Mouse (Mus musculus): Measurements from ENCODE around the gene Irx3. TPM values are rescaled to one million over a fixed set of nuclear protein-coding genes. Genes with fewer than 3 reads are reported as not detected.

Gene Irx3
- total RNA-seq, 2 experiments from 2014 or later = 6.3 to 10.0 TPM

DNA sequence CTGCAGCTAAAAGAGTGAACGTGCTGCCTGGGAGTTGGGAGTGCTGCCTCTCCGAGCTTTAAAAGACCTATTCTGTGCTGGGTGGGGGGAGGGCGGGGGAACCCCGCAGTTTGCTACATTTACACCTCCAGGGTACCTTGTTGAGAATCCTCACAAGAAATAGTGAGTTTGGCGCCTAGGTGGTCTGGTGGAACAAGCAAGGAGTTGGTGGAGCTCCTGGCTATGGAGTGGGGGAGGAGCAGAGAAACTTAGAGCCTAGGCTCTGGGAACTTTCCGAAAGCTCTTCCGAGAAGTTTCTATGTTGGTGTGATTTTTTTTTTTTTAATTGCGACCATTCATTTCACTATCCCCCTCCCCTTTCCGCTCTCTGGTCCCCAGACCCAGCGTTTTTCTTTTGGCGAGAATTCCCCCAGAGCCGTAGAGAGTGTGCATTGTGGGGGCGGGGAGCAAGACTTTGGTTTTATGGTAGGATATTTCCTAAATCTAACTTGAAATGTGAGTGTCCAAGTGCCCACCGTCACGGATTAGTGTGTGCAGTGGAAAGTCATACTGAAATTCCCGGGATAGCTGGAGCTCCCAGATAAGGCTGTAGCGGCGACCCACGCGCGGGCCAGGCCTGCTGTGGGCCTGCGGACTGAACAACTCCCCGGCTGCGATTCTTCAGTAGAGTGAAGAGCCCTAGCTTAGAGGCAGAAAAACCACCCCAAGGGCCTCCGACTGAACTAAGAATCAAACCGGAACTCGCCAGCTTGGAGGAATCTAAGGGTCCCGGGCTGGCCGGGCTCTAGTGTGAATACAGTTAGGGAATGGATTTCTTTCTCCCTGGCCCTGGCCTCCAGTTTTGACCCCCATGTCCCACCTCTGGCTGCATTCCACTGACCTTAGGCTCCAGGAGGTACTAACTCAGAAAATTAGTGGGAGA is 795 bp upstream of the Irx3 start:
- DNase-seq (ENCODE audit: low spot score in 2 of 2) = no peak

DNA sequence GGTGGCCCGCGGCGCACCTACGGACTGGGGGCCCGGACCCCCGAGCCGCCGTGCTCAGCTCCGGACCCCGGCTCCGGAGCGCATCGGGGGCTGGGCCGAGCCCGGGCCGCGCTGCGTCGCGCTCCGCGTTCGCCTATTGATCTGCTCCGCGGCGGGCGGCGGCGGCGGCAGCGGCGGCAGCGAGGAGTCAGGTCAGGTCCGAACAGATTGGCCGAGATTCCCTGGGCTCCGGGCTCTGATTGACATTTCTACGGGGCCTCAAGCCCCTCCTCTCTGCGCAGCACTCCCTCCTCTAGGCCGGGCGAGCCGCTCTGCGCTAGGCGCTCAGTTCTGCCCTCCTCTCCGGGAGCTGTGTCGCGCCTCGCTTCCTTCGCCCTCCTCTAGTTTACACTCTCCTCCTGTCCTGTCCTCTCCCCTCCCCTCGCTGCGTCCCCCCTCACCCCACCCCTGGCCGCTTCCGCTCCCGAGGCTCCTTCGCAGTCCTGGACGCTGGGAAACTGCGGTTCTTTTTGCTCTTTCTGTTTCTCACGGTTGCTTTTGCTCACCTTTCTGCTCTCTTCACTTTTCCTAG is 541 bp downstream of the Irx3 start:
- DNase-seq (ENCODE audit: low spot score in 2 of 2) = peak; percentile 56 to 63

DNA sequence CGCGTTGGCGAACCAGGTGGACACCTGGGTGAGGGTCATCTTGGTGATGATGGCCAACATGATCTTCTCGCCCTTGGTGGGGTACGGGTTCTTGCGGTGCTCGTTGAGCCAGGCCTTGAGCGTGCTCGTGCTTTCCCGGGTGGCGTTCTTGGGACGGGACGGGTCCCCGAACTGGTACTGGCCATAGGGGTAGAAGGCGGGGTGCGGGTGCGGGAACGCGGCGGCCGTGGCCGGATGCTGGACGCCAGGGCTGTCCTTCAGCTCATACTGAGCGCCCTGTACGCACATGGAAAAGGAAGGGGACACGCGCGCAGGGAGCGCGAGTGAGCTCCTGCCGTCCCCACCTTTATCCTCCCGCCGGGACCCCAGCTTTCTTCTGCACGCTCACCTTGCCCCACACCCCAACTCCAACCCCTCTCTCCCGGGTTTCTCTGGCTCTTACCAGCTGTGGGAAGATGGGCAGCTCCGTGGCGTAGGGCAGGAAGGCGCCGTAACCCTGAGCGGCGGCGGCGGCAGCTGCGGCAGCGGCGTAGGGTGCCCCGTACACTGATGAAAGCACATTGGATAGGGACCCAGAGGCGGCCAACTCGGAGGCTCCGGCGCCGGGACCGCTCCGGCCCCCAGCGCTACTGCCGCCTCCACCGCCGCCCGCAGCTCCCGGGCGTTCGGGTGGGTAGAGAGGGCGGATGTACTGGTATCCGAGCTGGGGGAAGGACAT is 1.2 kb downstream of the Irx3 start:
- DNase-seq (ENCODE audit: low spot score in 2 of 2) = peak in 1 of 2 experiments; percentile 49

DNA sequence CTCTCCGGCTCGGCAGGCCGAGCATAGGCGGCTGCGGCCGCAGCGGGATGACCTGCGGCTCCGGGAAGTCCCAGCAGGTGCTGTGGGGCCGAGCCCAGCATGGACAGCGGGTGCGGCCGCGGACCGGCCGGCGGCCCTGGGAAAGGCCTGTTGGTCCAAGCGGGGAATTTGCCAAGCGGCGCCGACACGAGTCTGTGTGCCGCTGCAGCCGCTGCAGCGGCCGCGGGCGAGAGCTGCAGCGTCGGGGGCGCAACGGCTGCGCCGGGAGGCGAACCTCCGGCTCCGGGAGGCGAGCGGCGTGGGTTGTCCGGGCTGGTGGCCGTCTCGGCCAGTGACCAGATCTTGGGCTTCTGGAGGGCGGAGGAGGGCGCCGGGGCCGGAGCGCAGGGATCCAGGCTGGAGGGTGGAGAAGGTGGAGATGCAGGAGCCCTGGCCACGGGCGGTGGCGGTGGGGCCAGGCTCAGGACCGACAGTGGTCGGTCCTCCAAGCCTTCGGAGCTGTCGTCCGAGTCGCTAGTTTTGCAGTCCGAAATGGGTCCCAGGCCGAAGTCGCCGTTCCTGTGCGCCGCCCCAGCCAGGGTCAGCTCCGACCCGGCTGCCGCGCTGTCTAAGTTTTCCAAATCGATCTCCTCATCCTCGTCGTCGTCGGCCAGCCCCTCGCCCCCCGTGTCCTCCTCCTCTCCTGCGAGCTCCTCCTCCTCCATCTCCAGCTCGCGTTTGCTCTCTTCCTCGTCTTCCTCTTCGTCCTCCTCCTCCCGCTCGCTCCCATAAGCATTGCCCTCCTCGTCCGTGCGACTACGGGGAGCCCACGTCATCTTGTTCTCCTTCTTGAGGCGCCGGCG is 2.0 kb downstream of the Irx3 start:
- DNase-seq (ENCODE audit: low spot score in 2 of 2) = no peak

DNA sequence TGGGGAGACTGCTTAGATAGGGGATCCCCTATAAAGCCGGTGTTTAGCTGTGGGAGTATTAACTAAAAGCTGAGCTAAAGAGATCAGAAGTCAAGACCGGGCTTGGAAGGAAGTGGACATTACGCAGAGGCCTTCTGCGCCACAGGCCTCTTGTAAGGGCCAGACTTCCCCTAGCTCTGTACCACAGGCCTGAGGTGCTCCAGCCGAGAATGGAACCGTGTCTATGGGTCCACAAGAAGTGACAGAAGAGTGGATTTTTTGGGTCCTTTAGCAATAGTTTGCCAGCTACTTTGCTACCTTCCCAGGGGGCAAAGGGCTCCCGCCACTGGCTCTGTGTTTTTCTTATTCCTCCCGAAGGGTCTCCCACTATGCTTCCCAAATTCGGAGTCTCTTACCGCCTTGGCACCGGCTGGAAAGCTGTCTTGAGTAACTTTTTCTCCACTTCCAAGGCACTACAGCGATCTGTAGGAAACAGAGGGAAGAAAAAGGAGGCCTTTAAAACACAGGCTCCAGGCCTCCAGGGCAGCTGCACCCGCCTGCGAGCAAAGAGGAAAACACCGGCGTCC is 2.8 kb downstream of the Irx3 start:
- no peak for DNase-seq (ENCODE audit: low spot score in 2 of 2)

DNA sequence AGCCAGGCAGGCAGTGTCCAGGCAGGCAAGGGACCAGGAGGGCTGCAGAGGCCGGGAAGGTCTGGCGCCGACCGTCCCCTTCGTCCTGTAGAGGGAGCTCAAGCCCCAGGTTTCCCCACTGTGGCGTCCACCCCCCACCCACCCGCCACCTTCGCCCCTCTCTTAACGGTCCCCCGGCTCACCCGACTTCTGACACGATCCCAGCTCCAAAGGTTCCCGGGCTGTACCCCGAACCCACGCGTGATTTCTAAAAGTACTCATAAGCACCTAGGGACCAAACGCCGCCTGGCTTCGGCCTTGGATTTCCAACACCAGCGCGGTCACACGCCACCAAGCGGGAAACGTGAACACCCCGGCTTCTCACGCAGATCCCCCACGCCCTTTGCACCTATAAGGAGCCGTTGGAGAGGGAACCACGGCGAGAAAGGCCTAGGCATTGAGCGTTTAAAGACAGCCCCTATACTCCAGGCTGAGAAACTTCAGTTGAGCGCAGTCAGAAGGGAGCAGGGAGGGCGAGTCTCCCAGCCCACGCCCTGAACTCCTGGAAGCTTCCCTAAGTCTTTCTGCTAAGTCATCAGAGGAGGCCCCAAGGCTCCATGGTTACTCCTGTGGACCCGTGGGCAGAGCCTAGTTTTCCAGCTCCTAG is 4.1 kb downstream of the Irx3 start:
- peak; percentile 65 to 68 for DNase-seq (ENCODE audit: low spot score in 2 of 2)

DNA sequence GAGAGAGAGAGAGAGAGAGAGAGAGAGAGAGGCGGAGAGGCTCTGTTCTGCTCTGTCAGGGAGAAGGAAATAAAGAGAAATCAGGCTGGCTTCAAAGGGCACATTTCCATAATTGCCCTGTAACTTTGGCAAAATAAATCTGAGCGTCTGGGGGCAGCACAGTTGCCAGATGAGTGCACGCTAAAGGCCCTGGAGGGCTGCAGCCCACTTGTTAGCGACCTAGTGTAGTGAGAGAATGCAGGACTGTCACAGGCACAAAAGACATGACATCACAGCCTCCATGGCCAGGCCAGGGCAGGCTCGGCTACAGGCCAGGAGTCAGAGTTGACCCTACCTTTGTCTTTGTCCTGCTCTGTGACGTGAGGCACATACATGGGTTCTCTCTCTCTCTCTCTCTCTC is 8.0 kb downstream of the Irx3 start:
- DNase-seq (ENCODE audit: low spot score in 2 of 2) = no peak

DNA sequence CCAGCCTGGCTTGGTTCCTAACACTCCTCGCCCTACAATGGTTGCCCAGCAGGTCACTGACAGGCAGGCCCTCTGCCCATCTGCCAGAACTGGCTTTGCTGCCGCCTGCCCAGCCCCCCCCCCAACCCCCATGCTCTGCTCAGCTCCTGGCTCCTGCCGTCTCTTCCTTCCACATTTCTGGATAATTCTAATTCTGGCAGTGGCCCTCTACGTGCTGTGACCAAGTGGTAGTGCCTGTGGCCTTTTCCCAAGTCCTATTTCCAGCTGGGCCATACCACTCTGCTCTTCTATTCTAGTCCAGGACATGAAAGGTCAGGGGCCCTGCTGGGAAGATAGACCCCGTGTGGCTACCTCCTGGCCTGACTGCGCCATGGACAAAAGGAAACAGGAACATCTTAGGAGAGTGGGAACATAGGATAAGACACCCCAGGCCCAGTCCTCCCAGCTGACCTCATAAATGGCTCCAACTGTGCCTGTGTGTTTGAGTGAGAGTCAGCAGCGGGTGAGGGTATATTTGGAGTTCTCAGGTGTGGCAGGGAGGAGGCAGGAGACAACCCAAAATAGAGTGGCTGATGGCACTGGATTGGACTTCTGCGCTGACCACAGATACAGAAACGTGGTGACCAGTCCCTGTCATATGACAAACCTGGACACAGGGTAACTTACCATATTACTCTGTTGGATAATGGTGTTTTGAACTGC is 14.5 kb downstream of the Irx3 start:
- DNase-seq (ENCODE audit: low spot score in 2 of 2) = no peak

DNA sequence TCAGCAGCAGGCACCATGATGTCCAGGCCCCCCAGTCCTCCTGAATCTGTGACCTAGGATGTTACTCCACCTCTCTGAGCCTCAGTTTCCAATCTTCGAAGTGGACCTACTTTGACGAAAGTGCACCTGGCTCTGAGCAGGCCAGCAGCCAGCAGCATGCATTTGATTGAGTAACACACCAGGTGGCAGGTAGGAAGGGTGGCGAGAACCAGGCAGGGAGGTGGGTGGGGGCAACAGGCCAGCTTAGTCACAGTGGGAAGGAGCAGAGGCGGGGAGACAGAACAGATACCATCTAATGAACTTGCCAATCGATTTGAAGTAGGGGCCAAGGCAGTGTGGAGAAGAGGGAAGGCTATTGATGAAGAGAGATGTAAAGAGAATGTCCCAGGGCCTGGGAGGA is 18.9 kb downstream of the Irx3 start:
- no peak for DNase-seq (ENCODE audit: low spot score in 2 of 2)

DNA sequence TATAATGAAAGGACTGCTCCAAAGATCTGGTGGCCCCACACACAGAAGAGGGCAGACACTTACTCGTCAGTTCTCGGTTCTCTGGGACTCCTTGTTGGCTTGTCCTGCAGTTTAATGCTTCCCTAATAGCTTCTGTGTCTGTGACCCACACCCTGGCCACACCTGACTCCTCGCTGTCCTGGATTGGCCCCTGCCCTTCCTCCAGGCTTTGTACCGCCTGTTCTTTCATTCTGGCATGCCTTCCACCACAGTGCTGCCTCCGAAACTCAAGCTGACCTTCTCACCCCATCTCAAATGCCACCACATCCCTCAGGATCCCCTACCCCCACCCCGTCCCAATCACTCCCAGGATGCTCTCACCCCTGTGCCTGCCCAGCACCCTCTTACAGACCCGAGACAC is 19.7 kb downstream of the Irx3 start:
- DNase-seq (ENCODE audit: low spot score in 2 of 2) = no peak

DNA sequence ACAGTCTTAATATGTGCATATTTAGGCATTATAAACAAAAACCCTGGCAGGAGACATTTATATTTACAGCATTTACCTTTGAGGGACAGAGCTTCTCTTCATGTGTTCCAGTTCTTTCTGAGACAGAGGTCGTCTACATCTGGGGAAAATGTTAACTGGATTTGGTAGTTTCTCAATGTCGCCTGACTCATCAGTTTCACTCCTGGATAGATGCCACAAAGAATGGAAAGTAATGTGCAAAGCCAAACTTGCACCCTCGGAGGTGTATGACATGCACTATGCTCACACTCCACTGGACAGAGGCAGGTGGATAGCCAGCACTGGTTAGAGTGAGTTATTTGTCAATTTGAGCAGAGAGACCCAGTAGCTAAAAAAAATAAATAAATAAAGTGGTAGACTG is 21.2 kb downstream of the Irx3 start:
- peak in 1 of 2 experiments; percentile 18 for DNase-seq (ENCODE audit: low spot score in 2 of 2)

DNA sequence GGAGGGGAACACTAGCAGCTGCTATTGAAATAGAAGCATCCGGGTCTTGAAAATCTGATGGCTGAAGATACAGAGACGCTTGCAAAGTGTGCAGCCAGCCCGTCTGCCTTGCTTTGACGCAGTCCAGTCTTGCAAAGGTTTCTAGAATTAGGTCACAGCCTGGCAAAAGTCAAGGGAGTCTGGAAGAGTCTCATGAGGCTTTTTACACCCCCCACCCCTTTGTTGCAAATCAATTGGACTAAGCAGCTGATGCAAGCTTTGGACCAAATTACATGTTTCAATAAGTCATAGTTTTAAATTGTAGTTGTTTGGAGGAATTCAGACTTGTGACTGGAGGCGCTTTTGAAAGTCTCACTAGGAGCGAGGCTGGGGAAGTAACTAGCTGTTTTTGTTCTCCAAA is 33.0 kb downstream of the Irx3 start:
- DNase-seq (ENCODE audit: low spot score in 2 of 2) = no peak

DNA sequence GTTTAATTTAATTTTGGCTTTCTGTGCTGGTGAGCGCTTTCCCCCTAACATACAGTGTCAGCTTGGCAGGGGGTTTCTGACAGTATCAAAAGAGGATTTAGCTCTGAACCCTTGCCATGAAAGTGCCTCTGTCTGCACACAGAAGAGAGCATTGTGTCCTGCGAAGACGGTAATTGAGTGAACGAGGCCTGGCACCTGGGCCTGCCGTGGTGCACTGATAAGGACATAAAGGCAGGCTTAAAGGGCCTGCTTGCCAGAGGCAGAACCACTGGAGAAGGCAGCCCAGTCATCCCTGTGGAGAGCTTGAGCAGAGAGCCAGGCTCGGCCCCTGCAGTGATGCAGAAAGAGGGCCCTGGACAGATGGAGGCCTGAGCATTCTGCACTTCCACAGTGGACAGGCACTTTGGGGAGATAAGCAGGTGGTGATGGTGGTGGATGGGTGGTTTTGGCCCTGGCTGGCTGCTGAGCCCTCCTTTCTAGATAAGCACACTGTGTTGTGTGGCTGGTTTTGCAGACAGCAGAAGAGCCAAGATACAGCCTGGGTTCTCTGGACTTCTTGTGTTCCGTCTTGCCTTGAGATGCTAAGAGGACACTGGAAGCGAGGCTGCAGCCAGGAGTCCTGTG is 36.3 kb downstream of the Irx3 start:
- no peak for DNase-seq (ENCODE audit: low spot score in 2 of 2)

DNA sequence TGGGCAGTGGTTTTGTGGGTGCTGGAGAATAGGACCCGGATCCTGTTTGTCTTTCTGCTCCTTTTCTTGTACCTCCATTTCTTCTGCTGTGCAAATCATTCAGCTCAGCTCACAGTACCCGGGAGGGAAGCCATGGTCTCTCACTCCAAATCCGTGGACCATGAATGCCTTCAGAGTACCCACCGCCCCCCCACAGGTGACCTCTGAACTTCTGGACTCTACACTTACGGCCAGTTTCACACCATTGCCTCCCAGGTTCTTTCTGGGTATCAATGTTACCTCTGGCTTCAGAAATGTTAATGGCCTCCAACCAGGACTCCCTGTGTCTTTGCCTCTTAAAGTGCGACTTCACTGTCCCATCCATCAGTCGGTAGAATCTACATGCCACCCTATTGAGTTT is 46.3 kb downstream of the Irx3 start:
- no peak for DNase-seq (ENCODE audit: low spot score in 2 of 2)

DNA sequence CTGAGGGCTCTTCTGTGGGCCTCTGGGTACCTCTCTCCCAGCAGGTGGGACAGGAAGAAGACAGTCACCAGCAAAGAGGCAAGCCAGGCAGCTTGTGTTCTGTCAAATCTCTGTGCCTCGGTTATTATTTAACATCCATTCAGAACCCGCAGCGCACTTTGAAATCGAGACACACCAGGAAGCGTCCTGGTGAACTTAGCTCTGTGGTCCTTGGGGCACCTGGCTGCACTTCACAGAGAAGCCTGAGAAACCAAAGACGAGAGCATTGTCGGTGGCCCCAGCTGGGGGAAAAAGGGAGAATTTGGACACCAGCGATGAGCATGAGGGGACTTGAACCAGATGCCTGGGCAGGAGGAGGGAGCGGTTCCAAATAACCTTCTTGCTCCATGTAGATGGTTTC is 46.8 kb downstream of the Irx3 start:
- no peak for DNase-seq (ENCODE audit: low spot score in 2 of 2)

DNA sequence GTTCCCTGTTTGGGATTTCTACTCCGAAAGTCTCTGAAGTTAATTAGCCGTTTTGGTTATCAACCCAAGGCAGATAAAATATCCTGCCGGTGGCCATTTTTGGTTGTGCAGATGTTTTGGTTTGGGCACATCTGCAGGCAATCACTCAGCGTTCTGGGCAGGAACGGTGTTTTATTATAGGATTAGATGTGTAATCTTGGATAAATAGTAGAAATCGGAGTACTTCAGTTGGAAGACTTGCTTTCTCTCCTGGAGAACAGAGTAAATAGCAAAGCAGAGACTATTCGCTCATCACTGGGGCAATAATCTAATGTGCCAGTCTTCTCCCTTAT is 51.1 kb downstream of the Irx3 start:
- DNase-seq (ENCODE audit: low spot score in 2 of 2) = no peak

DNA sequence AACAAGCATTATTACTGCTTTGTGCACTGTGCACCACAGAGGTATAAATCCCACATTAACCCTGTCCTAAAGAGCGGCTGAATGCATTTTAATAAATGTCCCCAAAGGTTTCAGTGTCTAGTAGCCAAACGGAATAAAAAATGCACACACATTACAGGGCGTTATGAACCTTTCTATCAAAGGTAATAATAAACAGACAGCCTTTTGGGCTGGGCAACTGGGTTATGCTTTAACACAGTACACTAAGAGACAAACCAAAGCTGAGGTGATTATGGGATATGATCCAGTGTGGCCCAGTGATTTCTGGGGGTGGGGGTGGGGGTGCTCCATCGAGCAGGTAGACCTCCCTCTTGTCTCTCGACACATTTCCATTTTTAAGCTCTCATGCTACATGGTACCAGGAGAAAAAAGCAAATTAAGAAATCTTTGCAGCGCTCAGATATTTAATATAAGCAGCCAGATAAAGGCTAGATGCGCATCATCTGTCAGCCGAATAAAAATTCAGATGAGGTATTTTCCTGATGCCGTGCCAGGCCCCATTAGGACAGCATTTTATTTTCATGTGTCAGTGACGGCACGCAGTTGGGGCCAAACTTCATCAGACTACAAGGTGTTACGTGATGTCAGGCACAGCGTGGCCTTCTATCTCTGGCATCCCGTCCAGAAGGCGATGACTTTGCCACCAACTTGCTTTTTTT is 51.6 kb downstream of the Irx3 start:
- DNase-seq (ENCODE audit: low spot score in 2 of 2) = no peak

DNA sequence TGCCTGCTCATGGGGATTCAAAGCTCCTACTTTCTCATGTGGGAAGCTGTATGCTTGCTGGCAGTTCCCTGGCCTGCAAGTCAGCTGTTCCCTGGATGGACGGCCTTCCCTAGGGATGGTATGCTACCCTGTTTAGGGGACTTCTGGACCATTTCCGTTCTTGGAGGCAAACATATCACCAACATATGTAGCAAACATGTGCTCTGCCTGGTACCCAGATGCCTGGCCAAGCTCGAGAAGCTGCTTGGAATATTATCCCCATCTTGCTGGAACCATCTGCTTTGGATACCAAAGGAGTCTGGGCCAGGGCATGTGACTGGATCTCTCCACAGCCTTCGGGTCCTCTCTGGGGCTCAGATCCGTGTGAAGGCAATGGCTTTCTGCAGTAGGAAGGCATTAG is 52.5 kb downstream of the Irx3 start:
- no peak for DNase-seq (ENCODE audit: low spot score in 2 of 2)

All from adrenal gland, adult 18-20 months (tissue).